Mouse (Mus musculus): Measurements from ENCODE around the gene Syt7.

The Syt7 gene

GRCm38 (mm10) chr19:10425484-10426270, 36.8 kb downstream of the Syt7 start:
- no peak for DNase-seq (ENCODE audit: low spot score)

GRCm38 (mm10) chr19:10426312-10426711, 37.4 kb downstream of the Syt7 start:
- DNase-seq (ENCODE audit: low spot score): no peak

GRCm38 (mm10) chr19:10426793-10427192, 37.9 kb downstream of the Syt7 start:
- peak; percentile 57 for DNase-seq (ENCODE audit: low spot score)

DNA sequence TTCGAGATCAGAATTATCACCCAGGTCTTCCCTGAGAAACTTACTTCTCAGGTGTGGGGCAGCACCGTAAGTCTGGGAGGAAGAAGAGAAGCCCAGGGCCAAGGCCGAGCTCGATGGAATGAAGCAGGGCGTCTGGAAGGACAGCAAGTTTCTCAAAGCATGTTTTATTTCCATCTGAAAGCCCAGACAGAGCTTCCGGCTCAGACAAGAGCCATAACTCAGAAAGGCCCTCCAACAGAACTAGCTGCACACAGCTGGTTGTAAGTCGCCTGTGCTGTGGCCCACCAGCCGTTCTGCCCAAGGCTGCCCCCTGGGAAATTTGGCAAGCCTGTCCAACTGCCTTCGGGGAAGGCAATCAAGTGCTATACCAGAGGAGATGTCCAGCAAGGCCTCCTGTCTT, 38.5 kb downstream of the Syt7 start:
- DNase-seq (ENCODE audit: low spot score): no peak

GRCm38 (mm10) chr19:10429371-10429770, 40.5 kb downstream of the Syt7 start:
- no peak for DNase-seq (ENCODE audit: low spot score)

DNA sequence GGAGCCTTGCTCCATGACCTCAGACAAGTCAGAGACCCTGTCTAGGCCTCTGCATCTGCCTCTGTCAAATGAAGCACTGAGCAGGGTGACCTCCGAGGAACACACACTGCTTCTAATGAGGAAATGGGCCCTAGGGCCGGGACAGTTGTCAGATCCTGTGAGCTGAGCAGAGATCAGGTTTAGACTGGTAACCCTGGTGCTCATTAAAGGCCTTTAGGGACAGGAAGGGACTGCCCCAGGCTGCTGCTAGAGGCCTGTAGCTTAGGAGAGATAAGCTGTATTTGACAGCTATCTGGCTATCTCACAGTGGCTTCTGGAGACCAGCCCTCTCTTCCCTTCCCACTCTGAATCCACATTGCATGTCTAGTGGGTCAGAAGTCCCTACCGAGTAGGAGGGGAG, 42.5 kb downstream of the Syt7 start:
- no peak for DNase-seq (ENCODE audit: low spot score)

DNA sequence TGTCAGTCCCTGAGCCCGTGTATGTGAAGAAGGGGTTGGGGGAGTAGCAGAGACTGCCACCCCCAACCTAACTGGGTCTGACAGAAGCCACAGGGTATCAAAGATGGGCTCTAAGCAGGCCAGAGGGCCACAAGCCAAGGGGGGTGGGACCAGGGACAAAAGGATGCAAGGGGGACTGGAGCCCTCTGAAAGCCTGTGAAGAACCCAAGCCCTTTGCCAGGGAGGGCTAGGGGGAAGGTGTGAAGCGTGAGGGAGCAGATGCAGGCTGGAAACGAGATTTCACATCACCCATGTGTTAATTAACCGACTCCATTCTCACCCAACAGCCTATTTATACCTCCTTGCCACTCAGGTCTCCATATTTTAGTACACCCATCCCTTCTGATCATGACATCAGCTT, 43.0 kb downstream of the Syt7 start:
- no peak for DNase-seq (ENCODE audit: low spot score)

DNA sequence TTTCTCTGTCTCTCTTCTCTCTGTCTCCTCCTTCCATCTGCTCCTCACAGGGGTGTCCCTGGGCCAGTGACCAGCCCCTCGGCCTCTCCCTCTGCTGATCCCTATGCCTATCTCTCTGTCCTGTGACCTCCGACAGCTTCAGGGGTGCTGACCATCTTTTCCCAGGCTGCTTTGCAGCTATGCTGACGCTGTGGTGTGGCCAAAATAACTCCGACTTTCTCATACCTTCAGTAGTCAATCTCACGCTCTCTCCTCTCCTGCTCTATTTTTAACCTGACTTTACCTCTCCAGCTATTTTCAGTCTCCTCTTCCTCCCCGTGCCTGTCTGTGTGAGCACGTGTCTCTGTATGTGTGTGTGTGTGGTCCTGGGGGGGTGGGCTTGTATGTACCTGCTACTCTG, 44.3 kb downstream of the Syt7 start:
- no peak for DNase-seq (ENCODE audit: low spot score)

DNA sequence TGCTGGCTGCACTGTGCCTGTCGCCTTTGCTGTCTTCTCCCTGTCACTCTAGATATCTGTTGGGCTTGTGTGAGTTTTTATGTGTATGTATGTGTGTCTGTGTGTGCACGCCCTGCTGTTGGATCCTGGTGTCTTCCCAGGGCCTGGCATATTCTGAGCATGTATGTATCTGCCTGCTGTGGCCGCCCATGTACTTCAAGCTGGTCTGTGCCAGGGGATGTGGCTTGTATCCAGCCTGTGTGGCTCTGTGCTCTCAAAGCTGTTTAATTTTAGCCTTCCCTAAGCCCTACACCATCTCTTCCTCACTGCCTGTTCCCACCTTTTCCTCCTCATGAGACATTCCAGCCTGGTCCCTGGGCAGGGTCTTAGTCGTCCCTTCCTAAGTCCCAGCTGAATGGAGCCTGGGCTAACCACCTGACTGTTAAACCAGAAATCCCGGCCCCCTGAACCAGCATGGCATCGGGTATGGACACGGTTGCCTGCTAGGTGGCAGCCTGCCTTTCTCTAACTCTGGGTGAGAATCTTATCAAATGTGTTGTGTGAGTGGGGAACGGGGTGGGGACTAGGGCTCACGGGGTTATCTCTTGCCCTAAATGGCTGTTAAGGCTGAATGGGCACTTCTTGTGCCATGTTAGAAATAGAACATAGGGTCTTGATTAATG, 45.1 kb downstream of the Syt7 start:
- DNase-seq (ENCODE audit: low spot score): no peak

- DNase-seq (ENCODE audit: low spot score): no peak
These were observed 46.0 kb downstream of the Syt7 start for GRCm38 (mm10) chr19:10434927-10435326.

DNA sequence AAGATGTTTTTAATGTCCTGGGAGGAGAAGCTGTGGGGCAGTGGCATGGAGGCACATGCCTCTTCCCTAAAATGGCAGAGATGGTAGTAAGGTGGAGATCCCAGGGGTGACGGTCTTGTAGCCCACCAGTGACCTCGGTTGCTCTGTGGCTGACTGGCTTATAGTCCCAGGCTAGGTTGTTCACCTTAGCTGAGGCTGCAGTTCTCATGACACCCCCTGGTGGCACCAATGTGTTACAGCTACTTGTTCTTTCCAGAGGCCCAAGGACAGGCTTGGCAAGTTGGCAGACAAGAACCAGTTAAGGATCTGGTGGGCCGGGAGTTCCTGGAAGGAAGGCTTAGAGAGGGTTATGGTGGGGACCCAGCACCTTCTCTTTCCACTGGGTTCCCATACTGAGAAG, 47.0 kb downstream of the Syt7 start:
- DNase-seq (ENCODE audit: low spot score): no peak

GRCm38 (mm10) chr19:10436726-10437125, 47.8 kb downstream of the Syt7 start:
- no peak for DNase-seq (ENCODE audit: low spot score)

DNA sequence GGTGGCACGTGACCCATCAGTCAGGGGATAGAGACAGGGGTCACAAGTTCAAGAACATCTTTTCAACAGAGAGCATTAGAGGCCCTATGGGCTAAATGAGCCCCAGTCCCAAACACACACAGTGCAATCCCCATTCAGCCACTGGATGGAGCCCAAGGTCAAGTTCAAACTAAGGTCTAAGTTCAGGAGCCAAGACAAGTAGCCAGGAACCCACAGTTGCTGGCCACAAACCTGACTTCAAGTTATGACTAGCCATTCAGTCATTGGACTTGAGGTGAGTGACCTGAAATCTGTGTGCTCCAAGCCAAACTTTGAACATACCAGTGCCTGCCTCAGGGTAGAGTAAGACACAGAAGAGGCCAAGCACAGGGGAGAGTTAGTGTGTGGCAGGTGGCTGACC, 48.6 kb downstream of the Syt7 start:
- DNase-seq (ENCODE audit: low spot score): no peak

GRCm38 (mm10) chr19:10444685-10445369, 55.9 kb downstream of the Syt7 start:
- no peak for DNase-seq (ENCODE audit: low spot score)

- DNase-seq (ENCODE audit: low spot score): no peak
These were observed 59.4 kb downstream of the Syt7 start for GRCm38 (mm10) chr19:10448275-10448674.

- no peak for DNase-seq (ENCODE audit: low spot score)
These were observed 60.3 kb downstream of the Syt7 start for GRCm38 (mm10) chr19:10449190-10449589.

DNA sequence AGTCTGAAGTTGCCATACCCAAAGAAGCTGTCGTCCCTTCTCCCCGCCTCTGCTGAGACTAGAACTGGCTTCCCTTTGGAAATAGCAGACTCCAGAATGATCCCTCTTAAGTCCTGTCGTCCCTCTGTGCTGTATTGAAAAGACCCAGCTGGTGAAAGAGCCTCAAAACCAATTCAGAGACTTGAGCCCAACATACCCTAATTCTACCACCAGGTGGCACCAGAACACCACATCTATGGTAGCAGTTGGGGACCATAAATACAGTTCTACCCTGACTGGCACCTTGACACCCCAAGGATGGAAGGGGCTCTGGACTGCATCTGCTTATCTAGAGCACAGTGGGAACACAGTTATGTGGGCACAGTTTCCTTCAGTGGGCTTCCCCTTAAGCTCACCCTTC, 60.8 kb downstream of the Syt7 start:
- peak; percentile 43 for DNase-seq (ENCODE audit: low spot score)

- no peak for DNase-seq (ENCODE audit: low spot score)
These were observed 66.0 kb downstream of the Syt7 start for GRCm38 (mm10) chr19:10454718-10455436.

- DNase-seq (ENCODE audit: low spot score): no peak
These were observed 66.5 kb downstream of the Syt7 start for GRCm38 (mm10) chr19:10455437-10455806.

DNA sequence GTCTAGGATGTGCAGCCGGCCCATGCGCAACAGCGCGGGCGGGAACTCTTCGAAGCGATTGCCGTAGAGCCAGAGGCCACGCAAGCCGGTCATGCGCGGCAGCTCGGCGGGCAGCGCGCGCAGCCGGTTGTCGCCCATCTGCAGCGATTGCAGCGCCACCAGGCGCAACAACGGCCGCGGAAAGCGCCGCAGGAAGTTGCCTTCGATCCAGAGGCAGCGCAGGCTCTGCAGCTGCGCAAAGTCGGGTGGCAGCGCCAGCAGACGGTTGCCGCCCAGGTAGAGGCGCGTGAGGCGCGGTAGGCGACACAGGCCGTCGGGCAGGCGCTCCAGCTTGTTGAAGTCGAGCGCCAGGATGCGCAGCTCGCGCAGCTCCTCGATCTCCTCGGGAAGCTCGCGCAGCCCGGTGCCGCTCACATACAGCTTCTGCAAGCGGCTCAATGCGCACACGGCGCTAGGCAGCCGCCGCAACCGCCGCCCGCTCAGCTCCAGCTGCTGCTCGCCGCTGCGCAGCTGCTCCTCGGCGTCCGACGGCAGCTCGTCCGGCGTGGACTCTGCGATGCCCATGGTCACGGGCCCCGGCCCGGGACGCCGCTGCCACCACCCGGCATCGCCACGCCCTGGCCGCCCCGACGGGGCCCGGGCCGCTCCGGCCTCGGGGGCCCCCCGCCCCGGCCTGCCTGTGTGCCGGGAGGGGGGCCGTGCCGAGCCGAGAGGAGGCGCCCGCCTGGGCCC, 68.0 kb downstream of the Syt7 start, which contains the start of gene Lrrc10b:
Lrrc10b (minus strand) TSS at position 722 of the 732 bp plus-strand sequence.
- peak; percentile 49 for DNase-seq (ENCODE audit: low spot score)

DNA sequence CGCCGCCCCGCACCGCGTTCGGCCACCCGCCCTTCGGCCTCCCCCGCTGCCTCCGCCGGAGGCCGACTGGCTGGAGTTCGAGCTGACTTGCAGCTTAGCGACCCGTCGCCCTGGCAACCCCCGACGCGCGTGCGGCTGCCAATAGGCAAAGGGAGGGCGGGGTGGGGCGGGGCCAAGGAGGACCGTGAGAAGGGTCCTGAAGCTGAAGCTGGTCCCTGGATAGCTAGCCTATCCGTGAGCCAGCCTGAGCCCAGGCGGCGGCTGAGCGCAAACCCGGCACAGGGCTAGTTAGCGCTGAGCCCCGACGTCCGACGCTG, 68.6 kb downstream of the Syt7 start:
- DNase-seq (ENCODE audit: low spot score): peak; percentile 78

- peak; percentile 18 for DNase-seq (ENCODE audit: low spot score)
These were observed 69.2 kb downstream of the Syt7 start for GRCm38 (mm10) chr19:10458096-10458495.

All from testis, postnatal 14 days (tissue).